Mouse (Mus musculus) lung, postnatal 0 days (tissue): ENCODE measurements around the gene Spag16. TPM values are rescaled to one million over a fixed set of nuclear protein-coding genes. Genes with fewer than 3 reads are reported as not detected.

Source experiments
- ATAC-seq: fragments of 200-750 bp; cut with Nextera tagmentation; 2 replicates; pipeline ENCODE4 v1.8.0; 2017; ENCODE audit warnings: moderate library complexity
- DNase-seq: peaks from one replicate; pipeline ENCODE4 v3.0.0-alpha.2; 2016; ENCODE audit warnings: low spot score
- H3K27ac ChIP-seq: fragments of 300-500 bp; sonication (generic); 2 replicates; pipeline ENCODE4 v1.5.1; 2014; ENCODE audit warnings: antibody characterized with exemption, mild to moderate bottlenecking, low read length, mixed read lengths
- H3K27me3 ChIP-seq: fragments of 300-500 bp; sonication (generic); replicated peaks from 2 replicates; pipeline ENCODE4 v1.6.1; 2014; ENCODE audit warnings: low read length, mixed read lengths; ENCODE audit not compliant: insufficient read depth
- H3K36me3 ChIP-seq: fragments of 300-500 bp; sonication (generic); 2 replicates; pipeline ENCODE4 v1.6.1; 2014; ENCODE audit warnings: low read length, mixed read lengths; ENCODE audit not compliant: insufficient read depth
- H3K4me1 ChIP-seq: fragments of 300-500 bp; sonication (generic); 2 replicates; pipeline ENCODE4 v1.6.1; 2014; ENCODE audit warnings: antibody characterized with exemption, low read depth, low read length, mixed read lengths; ENCODE audit not compliant: insufficient read depth
- H3K4me2 ChIP-seq: fragments of 300-500 bp; sonication (generic); replicated peaks from 2 replicates; pipeline ENCODE4 v1.6.1; 2014; ENCODE audit warnings: low read depth, mild to moderate bottlenecking, low read length, moderate library complexity, mixed read lengths
- H3K4me3 ChIP-seq: fragments of 300-500 bp; sonication (generic); 2 replicates; pipeline ENCODE4 v1.5.1; 2014; ENCODE audit warnings: low read depth, low read length
- H3K9ac ChIP-seq: fragments of 300-500 bp; sonication (generic); replicated peaks from 2 replicates; pipeline ENCODE4 v1.6.1; 2014; ENCODE audit warnings: low read depth, mild to moderate bottlenecking
- H3K9me3 ChIP-seq: fragments of 300-500 bp; sonication (generic); 2 replicates; pipeline ENCODE4 v1.6.1; 2016; ENCODE audit warnings: low read length, mixed read lengths
- CTCF ChIP-seq: IDR thresholded peaks from 2 replicates; pipeline ENCODE4 v1.5.1; 2016; ENCODE audit warnings: antibody characterized with exemption, mild to moderate bottlenecking
- EP300 ChIP-seq: IDR thresholded peaks from 2 replicates; pipeline ENCODE4 v1.6.1; 2016; ENCODE audit warnings: antibody characterized with exemption, mild to moderate bottlenecking, control low read depth
- WGBS: fragments of 180-500 bp; shearing (Covaris S2); extraction: QIAGEN DNeasy Blood & Tissue Kit; methylation state at CpG from one replicate; pipeline ENCODE4 v1.1.7; 2014; 5-methylcytosine and 5-hydroxymethylcytosine counted together
- polyA plus RNA-seq: library from polyadenylated mRNA; unstranded; fragments of >200 nt; fragmentation: Nextera tagmentation; extraction: Ambion mirVana; gene quantifications from 2 replicates; pipeline ENCODE4 v1.2.1, GENCODE M21; 2015

The Spag16 gene
- polyA plus RNA-seq, 1 experiment from 2014 or later, result 3.3 TPM

DNA sequence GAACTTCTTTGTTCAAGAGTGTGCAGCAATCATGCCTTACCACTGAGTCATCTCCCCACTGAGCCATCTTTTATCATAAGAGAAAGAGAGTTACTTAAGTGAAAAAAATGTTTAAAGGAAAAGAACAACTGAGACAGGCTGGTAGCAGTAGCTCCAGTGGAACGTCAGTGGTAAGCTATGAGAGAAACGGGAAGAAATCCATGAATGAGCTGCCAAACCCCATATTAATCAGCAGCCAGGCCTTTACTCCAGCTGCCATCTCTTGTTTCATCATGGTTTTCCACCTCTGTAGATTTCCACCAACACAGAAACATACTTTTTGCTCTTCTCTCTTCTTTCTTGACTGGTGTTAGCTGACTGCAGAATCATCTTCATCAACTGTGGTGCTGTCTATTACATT is 308.8 kb downstream of the Spag16 start:
- Histone ChIP-seq H3K36me3 (no peaks in the 10 kb centered on the region), H3K4me2 (no peak overlapping the region), H3K27ac (no peak overlapping the region), H3K4me1 (no peaks in the 10 kb centered on the region), H3K9me3 (no peaks in the 10 kb centered on the region), H3K4me3 (no peak overlapping the region), H3K9ac (no peak overlapping the region), H3K27me3 (no peaks in the 10 kb centered on the region)
- no peak for DNase-seq
- ATAC-seq, result no peak
- TF ChIP-seq EP300 (no peak), CTCF (no peak)
- 67% methylated on average over 2 of the region's 2 CpGs for WGBS

DNA sequence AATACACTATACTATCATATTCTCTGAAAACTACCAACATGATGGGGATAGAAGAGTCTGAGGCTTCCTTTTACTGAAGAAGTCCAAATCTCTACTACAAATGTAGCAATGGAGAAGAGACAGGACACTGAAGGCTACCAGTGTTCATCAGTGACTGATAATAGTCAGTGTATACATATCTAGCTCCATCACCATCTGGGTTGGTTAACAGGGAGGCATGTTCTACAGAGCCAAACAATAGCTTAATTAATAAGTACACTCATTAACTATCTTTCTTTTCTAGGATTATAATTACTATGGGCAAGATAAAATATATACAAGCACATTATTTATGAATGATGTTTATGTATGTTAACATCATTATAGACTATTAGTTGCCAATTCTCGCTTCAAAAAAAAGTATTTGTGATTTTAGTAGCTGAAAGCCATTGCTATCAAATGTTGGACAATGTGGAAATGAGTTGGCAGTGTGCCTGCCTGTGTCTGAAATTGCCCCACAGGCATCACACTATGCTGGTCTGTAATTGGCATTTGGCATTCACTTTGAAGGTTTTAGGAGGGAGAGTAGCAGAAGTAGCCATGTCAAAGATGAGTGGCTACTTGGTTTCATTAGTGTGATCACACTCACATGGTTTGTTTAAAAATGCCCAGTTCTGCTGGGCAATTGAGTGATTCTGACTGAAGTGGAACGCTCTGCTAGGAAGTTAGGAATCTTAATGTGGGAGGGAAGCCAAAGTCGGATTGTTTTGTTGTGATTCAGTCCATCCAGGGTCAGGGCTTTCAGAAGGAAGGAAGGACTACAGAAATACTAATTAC is 338.8 kb downstream of the Spag16 start:
- no peak overlapping the region for H3K9ac ChIP-seq
- H3K9me3 ChIP-seq, result no peaks in the 10 kb centered on the region
- no peak overlapping the region for H3K4me2 ChIP-seq
- no peaks in the 10 kb centered on the region for H3K27me3 ChIP-seq
- ATAC-seq (no peak), DNase-seq (no peak)
- no peak overlapping the region for H3K27ac ChIP-seq
- H3K36me3 ChIP-seq, result no peaks in the 10 kb centered on the region
- 39% methylated on average over 3 of the region's 3 CpGs for WGBS
- no peaks in the 10 kb centered on the region for H3K4me1 ChIP-seq
- TF ChIP-seq EP300 (no peak), CTCF (no peak)
- H3K4me3 ChIP-seq, result no peak overlapping the region

DNA sequence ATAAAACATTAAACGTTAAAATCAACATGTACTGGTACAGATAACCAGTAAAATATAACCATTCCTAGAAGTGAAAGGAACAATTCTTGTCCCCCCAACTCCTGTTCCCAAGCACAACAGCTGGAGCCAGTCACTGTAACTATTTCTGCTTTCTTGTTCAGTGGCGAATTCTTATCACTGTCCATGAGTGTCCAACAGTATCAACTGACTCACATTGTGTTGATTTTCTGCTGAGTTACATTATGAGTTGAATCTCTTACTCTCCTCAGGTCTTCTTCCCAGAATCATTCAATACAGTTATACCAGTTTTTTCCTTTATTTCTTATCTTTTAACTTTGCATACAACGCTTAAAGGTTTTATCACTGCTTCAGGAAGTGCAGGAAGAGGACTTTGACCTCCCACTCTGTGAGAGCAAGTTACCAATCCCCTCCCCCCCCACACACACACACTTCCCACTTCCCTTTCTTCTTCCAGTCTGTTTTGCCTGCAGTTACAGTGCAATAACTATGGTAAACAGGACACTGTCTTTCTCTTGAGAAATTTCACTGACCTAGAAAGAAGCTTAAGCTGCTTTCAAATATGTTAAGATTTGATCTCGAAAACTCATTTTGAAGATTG is 353.5 kb downstream of the Spag16 start:
- TF ChIP-seq EP300, result no peak
- no peaks in the 10 kb centered on the region for H3K27me3 ChIP-seq
- H3K36me3 ChIP-seq, result no peaks in the 10 kb centered on the region
- DNase-seq (no peak), ATAC-seq (no peak)
- H3K9me3 ChIP-seq, result no peaks in the 10 kb centered on the region
- H3K4me2 ChIP-seq, result no peak overlapping the region
- no peak overlapping the region for H3K9ac ChIP-seq
- H3K27ac ChIP-seq, result no peak overlapping the region
- H3K4me3 ChIP-seq, result no peak overlapping the region
- 36% methylated on average over 4 of the region's 4 CpGs for WGBS
- no peaks in the 10 kb centered on the region for H3K4me1 ChIP-seq

DNA sequence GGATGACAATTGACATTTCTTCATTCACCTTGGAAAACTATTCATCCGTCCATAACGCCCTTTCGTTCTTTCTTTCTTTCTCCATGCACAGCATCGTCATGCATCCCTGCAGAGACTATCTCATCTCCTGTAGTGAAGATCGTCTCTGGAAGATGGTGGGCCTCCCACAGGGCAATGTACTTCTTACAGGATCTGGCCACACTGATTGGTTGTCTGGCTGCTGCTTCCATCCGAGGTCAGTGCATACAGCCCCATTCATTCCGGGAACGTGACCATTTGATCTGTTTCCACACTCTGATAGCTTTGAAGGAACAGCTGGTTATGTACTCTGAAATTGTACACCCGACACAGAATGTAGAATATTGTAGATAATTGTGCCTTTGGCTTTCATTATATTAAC is 438.0 kb downstream of the Spag16 start:
- no peak overlapping the region for H3K4me3 ChIP-seq
- H3K4me1 ChIP-seq, result no peaks in the 10 kb centered on the region
- WGBS, result 75% methylated on average over 9 of the region's 9 CpGs
- H3K27me3 ChIP-seq, result no peaks in the 10 kb centered on the region
- ATAC-seq (no peak), DNase-seq (no peak)
- H3K9me3 ChIP-seq, result no peaks in the 10 kb centered on the region
- H3K27ac ChIP-seq, result no peak overlapping the region
- H3K36me3 ChIP-seq, result no peaks in the 10 kb centered on the region
- no peak overlapping the region for H3K9ac ChIP-seq
- H3K4me2 ChIP-seq, result no peak overlapping the region
- TF ChIP-seq EP300 (no peak), CTCF (no peak)

GRCm38 (mm10) chr1:70265920-70266505 is 439.2 kb downstream of the Spag16 start:
- Histone ChIP-seq H3K4me3 (no peak overlapping the region), H3K4me1 (no peaks in the 10 kb centered on the region), H3K9ac (no peak overlapping the region), H3K36me3 (no peaks in the 10 kb centered on the region), H3K9me3 (no peaks in the 10 kb centered on the region), H3K27ac (no peak overlapping the region), H3K27me3 (no peaks in the 10 kb centered on the region), H3K4me2 (no peak overlapping the region)
- 87% methylated on average over 5 of the region's 5 CpGs for WGBS
- DNase-seq (no peak), ATAC-seq (no peak)
- no peak for TF ChIP-seq EP300
- no peak for TF ChIP-seq CTCF

DNA sequence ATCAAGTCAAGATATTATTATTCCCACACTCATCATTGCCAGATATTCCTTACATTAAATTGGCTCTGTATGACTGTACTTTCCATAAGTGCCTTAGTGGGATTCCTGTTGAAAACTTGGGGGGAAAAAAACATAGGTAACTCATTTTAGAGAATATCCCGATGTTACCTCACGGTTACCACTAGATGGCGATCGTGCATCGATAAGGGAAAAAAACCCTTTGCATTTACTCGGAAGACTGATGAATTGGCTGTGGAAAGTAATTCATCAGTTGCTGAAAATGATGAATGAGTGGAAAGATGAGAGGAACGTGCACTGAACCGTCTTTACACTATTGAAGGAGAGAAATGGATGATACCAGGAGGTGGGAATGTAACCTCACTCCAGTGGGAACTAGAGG is 443.4 kb downstream of the Spag16 start:
- H3K4me1 ChIP-seq, result no peaks in the 10 kb centered on the region
- no peak for TF ChIP-seq EP300
- TF ChIP-seq CTCF, result peak; percentile 50
- no peak overlapping the region for H3K9ac ChIP-seq
- ATAC-seq (no peak), DNase-seq (no peak)
- no peaks in the 10 kb centered on the region for H3K36me3 ChIP-seq
- no peak overlapping the region for H3K4me3 ChIP-seq
- H3K4me2 ChIP-seq, result no peak overlapping the region
- WGBS, result 10% methylated on average over 8 of the region's 8 CpGs
- H3K9me3 ChIP-seq, result no peaks in the 10 kb centered on the region
- H3K27me3 ChIP-seq, result no peaks in the 10 kb centered on the region
- no peak overlapping the region for H3K27ac ChIP-seq
